Mouse (Mus musculus) v-Abl transformed pro-B cells (cell line): Measurements from ENCODE around the gene 1700057G04Rik.
"Not testable (repeated sequence)": the region's sequence is repeated elsewhere in the genome, so short reads cannot be mapped to it uniquely, and the experiment has no call there.

Experiments used
- in situ Hi-C, 2 experiments: fragments of 400-800 bp; cut with MboI; formaldehyde crosslinking; loops; one replicate each; pipeline ENCODE4 v1.15.1; 2025; ENCODE audit not compliant: unreplicated experiment in 2 of 2

The 1700057G04Rik gene

DNA sequence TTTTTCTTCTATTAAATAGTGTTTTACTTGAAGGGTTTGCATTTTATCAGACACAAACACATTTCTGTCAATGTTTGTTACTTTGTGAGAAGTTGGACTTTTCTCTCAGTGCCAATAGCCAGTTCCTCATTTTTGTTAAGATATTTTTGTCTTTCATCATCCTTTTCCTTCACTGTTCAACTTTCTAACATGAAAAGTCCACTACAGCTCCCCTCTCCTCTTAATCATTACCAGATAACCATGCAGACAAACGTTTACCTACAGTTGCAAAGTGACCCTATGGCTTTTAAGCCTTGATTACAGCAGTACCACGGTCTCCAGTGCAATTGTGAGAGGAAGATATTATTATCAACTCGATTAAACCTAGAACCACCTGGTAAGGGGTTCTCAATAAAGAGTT lies 8.0 kb upstream of the 1700057G04Rik start:
- in situ Hi-C loops: no loop called here

DNA sequence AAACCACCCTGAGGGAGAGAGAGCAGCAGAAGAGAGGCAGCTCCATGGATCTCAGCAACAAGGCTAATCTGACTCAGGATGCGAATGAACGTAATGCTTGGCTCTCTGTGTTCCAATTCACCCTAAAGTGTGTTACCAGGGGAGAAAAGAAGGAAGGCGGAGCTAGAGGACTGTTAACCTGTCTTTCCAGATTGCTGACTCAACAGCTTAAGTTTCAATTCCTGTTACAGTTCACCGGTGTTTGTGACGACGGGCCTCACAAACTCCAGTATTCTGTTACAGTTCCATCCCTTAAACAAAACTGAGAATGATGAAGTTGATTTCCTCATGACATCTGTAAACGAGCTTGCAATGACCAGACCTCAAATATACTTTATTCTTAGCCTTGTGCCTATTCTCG lies 4.1 kb upstream of the 1700057G04Rik start:
- in situ Hi-C loops: no loop called here

DNA sequence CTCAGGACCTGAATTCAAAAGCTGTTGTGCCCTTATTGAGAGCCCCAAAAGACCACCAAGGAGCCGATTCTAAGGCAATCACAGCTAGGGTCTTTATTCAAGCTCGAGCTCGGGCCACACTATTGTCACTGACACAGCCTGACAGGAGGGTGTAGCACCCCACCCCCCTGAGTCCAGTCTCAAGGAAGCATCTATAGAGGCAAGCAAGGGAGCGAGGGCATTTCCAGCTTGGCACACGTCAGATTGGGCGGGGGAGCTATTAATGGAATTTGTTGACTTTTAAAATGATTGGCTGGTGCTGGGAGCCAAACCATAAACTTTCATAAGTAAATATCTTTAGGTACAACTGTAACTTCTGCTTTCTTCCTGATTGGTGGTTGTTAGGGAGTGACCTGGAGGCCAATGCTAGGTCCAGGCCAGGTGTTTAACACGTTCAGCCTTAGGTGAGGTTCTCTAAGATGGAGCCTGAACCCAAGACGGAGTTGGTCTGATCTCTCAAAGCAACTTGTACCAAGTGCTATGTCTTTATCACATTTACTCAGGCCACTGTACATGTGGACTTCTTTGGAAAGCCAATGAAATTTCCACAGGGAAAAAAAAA lies 3.5 kb upstream of the 1700057G04Rik start:
- in situ Hi-C loops: no loop called here

DNA sequence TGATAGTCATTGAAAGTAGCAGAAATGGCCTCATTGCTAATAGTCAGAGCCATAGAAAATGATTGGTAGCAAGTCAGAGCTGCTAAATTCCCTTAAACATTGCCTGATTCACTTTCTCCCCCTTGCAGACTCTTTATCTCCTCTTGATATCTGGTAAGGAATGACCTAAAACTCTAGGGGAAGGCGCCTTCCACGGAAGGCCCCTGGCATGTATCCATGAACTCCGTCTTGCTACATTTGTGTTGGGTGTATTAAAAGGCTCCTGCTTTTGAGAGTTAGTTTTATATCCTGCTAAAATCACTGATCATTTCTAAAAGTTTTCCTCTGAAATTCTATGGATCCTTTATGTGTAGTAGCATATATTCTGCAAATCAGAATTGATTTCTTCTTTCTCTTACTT lies 7.6 kb downstream of the 1700057G04Rik start:
- in situ Hi-C loops: no loop called here

DNA sequence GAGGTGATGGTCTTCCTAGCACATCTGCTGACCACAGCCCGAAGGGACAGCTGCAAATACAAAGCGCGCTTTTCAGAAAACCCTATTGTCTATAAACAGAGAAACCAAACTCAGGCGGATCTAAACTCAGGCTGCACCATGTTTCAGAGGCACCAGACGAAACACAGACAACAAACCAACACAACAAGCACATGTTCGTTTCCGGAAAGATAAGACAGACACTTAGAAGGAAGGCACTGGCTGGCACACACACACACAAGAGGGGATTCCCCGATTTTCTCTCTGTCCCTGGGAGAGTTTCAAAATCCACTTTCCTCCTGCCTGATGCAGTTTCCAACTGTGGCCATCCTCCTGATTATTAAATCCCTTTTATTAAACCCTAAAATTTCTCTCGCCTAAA lies 16.8 kb downstream of the 1700057G04Rik start:
- in situ Hi-C loops: not testable (repeated sequence)

DNA sequence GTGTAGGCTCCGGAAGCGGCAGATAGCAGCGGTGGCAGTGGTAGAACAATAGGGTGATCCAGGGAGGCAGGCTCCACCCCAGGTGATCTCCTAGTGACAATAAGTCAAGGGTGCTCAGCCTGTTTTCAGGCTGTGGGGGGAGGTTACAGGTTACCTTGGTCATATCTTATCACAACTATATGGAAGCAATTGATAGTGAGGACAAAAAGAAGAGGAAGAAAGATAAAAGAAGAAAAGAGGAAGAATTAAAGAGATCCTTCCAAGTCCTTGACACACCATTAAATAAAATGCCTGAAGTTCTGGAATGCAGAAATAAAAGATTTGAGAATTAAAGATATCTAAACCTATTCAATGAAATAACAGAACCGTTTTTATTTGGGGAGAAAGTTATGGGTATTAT lies 17.6 kb downstream of the 1700057G04Rik start:
- in situ Hi-C loops: no loop called here

DNA sequence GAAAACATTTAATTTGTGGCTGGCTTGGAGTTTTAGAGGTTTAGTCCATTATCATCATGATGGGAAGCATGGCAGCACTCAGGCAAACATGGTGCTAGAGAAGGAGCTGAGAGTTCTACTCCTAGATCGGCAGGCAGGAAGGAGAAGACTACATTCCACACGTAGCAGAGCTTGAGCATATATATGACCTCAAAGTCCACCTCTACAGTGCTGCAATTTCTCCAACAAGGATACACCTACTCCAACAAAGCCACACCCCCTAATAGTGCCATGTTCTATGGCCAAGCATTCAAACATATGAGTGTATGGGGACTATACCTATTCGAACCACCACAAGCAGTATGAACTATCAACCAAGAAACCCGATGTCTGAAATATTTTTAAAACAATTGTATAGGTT lies 22.2 kb downstream of the 1700057G04Rik start:
- in situ Hi-C loops: no loop called here

DNA sequence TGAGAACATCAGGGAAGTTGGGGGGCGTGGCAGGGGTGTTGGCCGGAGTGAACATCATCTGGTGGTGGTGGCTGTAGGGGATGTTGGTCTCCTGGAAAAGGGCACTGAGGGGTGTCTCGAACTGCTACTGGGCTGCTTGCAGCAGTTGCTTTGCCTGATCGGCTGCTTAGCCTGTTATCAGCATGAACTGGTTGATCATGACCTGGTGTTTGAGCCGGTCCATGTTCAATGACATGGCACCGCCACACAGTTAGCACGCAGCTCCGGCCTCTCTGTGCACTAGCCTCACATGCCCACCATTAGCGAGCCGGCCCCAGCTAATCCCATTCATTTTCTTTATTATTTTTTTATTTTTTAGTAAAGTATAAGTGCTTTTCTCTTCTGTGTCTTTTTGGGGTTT lies 25.7 kb downstream of the 1700057G04Rik start:
- in situ Hi-C loops: no loop called here

DNA sequence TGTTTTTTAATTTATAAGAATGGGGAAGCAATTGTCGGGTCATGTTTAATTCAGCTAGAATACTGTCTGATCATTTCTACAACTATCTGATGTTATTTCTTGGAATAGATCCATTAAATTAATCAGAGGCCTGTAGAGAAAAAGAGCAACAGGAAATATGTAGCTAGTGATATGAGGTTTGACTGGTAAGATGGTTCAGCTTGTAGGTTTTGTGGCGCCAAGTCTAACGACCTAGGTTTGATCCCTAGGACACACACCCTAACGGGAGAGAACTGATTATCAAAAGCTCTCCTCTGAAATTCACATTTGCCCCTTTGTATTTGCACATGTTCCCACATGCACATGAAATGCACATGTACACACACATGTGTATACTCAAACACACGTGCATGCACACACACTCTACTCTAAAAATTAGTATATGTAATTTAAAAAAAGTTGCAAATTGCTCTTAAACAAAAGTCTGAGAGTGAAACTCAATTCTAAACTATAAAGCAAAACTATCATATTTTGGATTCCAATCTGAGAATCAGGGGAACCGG lies 26.2 kb downstream of the 1700057G04Rik start:
- in situ Hi-C loops: no loop called here

DNA sequence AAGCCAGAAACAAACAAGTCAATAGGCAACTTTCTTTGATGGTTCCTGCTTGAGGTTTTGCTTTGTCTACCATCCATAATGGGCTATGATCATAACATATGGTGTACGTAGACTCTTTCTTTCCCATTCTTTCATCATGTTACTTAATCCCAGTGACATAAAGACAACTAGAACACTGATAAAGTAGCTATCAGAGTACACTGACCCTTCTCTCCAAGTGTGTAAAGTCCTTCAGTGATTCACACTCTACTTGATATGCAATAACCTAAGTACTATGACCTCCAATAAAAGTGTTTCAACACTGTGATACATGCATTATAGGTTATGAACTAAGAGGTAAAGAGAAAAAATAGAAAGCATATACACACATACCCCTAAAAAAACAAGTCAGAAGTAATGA lies 27.9 kb downstream of the 1700057G04Rik start:
- in situ Hi-C loops: no loop called here

DNA sequence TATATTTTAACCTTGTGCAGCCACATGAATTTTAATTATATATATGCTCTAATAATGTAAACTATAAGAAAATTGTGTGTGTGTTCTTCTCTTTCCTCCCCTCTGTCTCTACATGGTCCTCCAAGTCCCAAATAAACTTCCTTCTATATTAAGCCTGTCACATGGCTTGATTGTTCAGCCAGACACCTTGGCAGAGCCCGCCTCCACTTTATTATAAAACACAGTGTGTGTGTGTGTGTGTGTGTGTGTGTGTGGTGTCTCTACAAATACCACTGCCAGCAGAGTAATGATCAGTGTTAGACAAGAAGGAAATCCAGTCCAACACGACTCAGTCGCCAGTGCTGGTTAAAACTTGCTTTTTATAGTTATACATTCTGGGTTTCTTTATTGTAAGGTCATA lies 28.5 kb downstream of the 1700057G04Rik start:
- in situ Hi-C loops: no loop called here

DNA sequence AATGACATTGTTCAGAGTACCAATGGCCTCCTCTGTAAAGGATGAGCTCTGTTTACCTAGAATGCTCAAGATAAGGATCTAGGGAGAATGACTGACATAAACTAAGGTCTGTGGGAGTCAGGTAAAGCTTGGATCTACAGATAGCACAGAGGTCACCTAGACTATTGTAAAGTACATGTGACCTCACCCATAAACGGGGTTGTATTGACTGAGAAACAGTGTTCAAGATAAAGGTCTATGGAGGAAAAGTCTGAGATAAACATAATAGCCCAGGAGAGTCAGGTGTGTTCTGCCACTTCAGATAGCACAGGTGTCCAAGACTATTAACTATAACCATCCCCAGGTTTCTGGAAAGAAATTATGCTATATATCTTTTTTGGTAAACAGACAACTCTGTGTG lies 29.8 kb downstream of the 1700057G04Rik start:
- in situ Hi-C loops: no loop called here

DNA sequence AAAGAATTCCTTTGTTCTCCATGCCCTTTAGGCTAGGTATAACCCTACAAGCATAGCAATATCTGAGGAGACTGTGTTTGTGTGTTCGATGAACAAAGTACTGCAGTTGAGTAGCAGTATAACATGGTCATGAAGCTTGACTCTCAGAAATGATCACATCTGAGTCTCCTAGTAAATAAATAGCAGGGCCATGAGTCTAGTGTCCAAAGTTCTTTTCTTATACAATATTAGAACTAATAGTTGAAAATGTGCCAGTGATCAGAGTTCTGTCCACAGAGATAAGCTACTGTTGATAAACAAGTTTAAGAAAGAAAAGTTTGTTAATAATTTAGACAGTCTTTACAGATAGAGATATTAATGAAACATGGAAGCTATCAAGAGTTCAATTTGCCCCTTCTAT lies 42.7 kb downstream of the 1700057G04Rik start:
- in situ Hi-C loops: no loop called here

DNA sequence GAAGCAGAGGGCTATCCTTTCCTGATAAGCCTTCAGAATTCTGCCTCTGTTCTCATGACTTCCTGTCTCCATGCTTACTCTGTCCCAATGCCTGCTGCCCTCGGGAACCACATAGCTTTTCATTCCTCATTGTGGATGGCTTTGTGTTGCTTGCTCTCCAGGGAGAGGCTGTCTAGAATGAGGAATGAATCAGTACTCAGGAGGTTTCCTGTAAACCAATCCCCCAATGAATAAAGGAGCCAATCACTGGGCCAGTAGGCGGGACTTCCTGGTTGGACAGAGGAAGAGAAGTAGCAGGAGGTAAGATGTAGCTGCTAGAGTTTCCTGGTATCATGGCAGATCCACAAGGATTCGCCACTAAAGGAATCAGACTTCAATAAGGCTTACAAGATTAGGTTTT lies 44.1 kb downstream of the 1700057G04Rik start:
- in situ Hi-C loops: no loop called here

DNA sequence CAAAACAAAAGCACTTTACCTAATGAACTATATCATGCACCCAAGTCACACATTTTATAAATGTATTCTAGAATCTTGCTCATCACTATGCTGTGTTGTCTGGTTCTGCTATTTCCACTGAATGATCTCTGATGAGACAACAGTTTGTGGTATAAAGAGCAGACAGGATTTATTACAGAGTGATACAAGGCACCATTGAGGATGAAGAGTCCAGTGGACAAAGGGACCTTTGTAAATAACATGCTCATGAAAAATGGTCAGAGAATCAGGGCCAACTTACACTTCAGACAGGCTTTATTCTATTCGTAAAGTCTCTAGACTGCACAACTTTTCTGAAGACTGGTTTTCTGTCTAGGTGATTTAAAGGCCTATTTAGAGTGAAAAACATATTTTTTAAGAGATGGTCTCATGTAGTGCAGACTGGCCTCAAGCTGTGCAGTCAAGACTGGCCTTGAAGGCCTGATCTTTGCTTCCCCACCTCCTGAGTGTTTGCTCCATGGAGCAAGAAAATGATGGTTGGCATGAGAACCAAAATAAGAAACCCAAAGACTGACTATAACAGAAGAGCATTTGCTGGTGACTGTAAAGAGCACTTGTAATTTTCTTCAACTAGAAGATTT lies 51.6 kb downstream of the 1700057G04Rik start:
- in situ Hi-C loops: no loop called here

DNA sequence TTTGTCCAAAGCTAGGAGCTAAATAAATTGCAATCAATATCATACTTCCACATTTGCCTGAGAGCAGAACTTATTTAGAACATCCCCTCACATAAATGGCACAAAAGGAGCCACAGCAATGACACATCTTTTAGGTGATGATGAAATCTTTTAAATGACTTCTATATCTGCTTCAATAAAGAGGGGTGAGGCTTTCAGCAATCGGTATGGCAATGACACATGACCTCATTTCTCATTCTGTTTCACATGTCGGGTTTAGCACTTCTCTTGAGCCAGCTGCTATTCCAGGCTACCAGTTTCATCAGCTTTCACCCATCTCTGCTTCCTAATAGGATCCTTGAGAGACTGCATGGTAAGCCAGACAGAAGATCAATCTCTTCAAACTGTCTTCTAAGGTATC lies 54.3 kb downstream of the 1700057G04Rik start:
- in situ Hi-C loops: no loop called here

DNA sequence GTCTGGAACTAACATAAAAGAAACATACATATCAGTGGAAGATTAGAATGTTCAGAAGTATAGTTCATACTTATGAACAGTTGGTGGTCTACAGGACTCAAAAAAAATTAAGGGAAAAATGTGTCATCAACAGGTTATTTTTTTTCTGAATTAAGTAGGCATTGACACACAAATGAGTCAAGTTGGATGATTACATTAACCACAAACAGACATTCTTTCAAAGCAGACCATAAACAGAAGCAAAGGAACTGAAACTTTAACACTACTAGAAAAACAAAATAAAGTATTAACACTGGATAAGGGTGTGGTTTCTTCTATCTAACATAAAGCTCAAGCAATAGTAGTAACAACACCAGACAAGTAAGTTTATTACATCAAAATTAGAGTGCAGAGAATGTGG lies 59.7 kb downstream of the 1700057G04Rik start:
- in situ Hi-C loops: no loop called here

DNA sequence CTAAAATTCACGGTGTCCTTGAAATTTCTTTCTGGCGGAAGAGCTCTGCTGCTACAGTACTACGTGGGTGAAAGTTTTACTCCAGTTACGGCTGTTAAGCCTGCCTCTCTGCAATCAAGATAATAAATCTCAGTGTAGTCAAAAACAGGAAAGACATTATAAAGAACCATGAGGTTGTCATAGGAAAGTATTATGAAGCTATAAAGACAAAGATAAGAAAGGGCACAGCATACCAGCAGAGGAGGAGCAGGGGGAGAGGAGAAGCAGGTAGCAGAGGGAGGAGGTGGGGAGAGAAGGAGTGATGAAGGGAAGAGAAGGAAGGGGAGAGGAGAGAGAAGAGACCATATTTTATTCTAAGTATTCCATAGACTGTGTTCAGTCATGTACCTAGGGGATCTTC lies 64.7 kb downstream of the 1700057G04Rik start:
- in situ Hi-C loops: no loop called here

DNA sequence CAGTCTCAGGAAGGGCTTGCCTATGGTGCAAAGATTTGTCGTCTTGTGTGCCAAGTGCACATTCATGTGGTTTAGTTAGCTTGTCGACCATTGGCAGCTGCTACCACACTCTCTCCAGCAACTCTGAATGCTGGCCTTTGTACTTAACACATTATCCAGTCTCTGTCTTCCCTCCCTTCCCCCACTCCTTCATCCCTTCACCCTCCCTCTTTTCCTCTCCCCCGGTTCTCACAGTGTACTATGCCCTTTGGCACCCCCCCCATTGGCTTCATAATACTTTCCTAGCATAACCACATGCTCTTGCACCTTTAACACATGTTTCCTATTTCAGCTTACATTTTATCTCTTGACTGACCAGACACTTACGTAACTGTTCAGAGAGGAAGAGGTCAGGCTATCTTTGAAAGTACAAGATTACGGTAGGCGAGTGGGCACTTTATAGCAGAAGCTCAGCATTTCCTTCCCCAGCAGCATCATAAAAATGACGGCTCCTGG lies 65.6 kb downstream of the 1700057G04Rik start:
- in situ Hi-C loops: loop anchor here (5.0 to 25.0 kb wide), 2 partner anchors 108 to 113 kb away; no protein-coding TSS in a partner anchor

DNA sequence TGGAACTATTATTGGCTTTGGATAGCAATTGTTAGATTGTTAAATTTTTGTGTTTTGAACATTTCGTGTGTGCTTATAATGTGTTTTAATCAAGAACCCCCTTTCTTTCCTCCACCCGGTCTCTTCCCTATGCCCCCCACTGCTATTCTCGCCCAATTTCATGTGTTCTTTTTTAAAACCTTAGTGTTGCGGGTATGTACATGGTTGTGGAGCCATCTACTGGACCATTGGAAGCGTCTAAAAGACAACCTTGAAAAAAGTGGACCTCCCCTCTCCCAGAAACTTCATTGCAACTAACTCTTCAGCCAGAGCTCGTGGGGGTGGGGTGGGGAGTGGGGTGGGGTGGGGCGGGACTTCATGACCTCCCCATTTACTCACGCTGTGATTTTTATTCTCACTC lies 66.2 kb downstream of the 1700057G04Rik start:
- in situ Hi-C loops: loop anchor here (5.0 to 25.0 kb wide), 2 partner anchors 107 to 112 kb away; no protein-coding TSS in a partner anchor

DNA sequence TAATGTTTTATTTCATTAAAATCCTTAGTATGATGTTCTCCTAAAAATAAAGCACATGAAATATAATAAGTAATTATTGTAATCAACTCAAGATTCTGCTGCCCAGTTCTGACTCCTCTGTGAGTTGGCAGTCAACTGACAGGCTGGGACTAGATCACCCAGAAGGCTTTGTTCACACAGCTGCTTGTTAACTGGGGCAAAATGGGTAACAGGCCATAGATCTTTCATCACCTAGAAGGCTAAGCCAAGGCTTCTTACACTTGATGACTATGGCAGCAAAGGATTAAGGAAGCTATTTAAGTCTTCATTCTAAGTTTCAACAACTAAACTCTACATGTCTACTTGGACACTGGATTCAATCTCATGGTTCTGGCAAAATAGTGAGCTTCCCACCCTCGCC lies 68.8 kb downstream of the 1700057G04Rik start:
- in situ Hi-C loops: loop anchor here (5.0 to 25.0 kb wide), 2 partner anchors 104 to 109 kb away; no protein-coding TSS in a partner anchor

DNA sequence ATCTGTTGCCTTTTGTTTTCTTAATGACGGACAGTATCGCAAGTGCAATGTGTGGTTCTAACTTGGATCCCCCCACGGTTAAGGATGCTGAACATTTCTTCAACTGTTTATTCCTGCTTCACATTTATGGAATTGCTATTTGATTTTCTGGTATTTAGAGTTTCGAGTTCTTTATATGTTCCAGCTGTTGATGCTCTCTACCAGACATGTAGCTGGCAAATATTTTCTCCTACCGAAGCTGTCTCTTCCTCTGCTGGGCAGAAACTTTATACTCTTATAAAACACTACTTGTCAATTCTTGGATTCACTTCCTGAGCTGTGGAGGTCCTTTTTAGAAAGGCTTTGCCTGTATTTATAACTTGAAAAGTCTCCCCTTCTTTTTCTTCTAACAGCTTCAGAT lies 70.1 kb downstream of the 1700057G04Rik start:
- in situ Hi-C loops: loop anchor here (5.0 to 25.0 kb wide), 2 partner anchors 103 to 108 kb away; no protein-coding TSS in a partner anchor
